Mouse (Mus musculus): ENCODE data around the gene Grik3.

DNA sequence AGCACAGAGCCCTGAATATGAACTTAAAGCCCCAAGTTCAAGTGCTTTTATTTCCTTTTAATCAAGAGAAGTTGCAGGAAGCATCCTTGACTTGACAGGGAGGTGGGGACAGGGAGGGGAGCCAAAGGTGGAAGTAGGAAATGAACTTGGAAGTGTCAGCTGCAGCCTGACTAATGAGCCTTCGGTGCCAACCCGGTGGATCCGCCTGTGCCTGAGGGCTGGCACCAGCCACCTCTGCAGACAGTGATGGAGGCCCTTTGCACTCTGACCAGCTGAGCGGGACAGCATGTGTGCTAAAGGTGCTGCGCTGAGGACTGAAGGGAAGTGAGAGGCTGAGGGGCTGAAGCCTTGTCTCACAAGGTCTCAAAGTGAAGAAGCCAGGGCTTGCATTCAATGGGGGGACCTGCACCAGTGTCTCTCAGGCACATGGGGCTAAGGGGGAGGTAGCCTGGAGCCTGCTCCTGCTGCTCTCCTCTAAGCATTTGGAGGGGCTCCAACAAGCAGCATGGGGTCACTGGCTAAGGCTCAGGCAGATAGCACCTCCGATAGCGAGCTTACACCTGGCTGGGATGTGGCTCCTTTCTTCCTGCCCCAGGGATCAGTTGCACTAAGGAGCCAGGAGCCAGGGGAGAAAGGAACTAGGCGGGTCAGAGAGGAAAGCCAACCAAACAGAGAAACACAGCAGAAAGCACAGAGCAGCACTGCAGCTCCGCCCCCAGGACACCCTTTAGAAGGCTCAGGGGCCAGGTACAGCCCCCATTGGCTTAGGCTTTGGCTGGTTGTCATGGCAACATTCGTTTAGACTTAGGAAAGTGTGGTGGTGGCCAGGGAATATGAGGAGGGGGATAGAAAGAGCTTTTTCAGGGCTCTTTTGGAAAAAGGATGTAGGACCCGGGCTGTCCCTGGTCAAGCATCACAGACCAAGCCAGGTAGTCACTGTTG is 33.1 kb upstream of the Grik3 start:
- TF ChIP-seq CTCF (IDR thresholded peaks at IDR 0.05; ENCODE audit: low read depth, low read length) (no peak), POLR2A (IDR thresholded peaks at IDR 0.05; ENCODE audit: borderline replicate concordance, low read depth, low read length) (no peak)
